Mouse (Mus musculus): Measurements from ENCODE around the gene E130114P18Rik. TPM values are rescaled to one million over a fixed set of nuclear protein-coding genes. Genes with fewer than 3 reads are reported as not detected.

Gene E130114P18Rik
- polyA plus RNA-seq, 1 experiment = 0.74 TPM

DNA sequence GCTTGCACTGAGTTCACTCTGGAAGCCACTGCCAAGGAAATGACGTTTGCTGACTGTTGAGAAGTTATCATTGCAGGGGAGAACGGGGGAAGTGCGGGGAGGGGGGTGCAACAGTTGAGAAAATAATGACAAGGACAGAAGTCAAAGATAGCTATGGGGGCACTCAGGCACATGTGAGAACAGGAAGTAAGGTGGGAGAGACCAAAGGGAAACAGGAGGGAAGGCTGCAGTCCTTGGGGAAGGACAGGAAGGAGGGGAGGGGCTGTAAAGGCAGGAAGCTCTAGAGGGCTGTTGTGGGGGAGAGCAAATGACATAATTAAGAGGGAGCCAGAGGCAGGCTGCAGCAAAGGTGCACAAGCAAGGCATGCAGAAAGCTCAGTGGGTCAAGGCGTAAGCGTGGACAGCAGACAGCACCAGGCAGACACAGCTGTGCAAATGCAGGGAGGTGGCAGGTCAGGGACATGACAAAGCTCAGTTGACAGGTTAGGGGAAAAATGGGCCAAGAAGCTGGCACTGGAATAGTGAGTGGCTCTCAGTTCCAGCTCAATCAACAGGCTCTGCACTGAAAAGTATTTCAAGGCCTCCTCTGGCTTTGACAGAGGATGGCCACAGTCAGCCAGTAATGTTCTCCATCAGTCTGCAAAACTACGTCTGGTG is 103.9 kb downstream of the E130114P18Rik start:
- no peaks in the 10 kb centered on the region for H3K4me1 ChIP-seq (ENCODE audit: control insufficient read depth, insufficient read depth, low read length)
- H3K27ac ChIP-seq (ENCODE audit: control insufficient read depth, insufficient read depth, low read depth, low read length) = no peak overlapping the region
- no peak overlapping the region for H3K4me3 ChIP-seq (ENCODE audit: control insufficient read depth, low read depth, low read length)
- TF ChIP-seq CTCF (IDR thresholded peaks at IDR 0.05; ENCODE audit: control insufficient read depth, insufficient read depth, insufficient replicate concordance, low read depth, low read length) (no peak), POLR2A (IDR thresholded peaks at IDR 0.05; ENCODE audit: control insufficient read depth, low read depth, low read length) (no peak)
- H3K27me3 ChIP-seq (ENCODE audit: control insufficient read depth, insufficient read depth, low read length) = no peaks in the 10 kb centered on the region
- H3K36me3 ChIP-seq (ENCODE audit: control insufficient read depth, insufficient read depth, low read length) = no peaks in the 10 kb centered on the region

- Histone ChIP-seq H3K4me3 (ENCODE audit: control insufficient read depth, low read depth, low read length) (no peak overlapping the region), H3K27ac (ENCODE audit: control insufficient read depth, insufficient read depth, low read depth, low read length) (no peak overlapping the region), H3K4me1 (ENCODE audit: control insufficient read depth, insufficient read depth, low read length) (no peaks in the 10 kb centered on the region), H3K27me3 (ENCODE audit: control insufficient read depth, insufficient read depth, low read length) (no peaks in the 10 kb centered on the region), H3K36me3 (ENCODE audit: control insufficient read depth, insufficient read depth, low read length) (no peaks in the 10 kb centered on the region)
- TF ChIP-seq POLR2A (IDR thresholded peaks at IDR 0.05; ENCODE audit: control insufficient read depth, low read depth, low read length) (no peak), CTCF (IDR thresholded peaks at IDR 0.05; ENCODE audit: control insufficient read depth, insufficient read depth, insufficient replicate concordance, low read depth, low read length) (no peak)
Observed at GRCm38 (mm10) chr4:97672501-97672900, 105.4 kb downstream of the E130114P18Rik start.

DNA sequence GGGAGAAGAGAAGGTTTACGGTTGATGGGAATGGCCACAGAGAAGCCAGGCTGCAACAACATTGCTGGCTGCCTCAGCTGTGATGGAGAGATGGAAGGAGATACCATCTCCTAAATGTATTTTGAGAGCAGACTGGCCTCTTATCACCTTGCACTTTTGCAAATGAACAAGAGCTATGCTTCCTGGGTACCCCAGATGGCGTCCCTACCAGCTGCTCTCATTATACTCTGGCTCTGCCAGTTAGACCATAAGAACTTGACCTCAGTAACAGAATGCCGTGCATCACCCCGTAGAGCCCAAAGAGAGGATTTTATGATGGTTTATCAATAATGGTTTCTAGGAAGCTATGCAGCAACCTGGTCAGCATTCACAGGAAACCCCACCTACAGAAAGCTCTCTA is 106.0 kb downstream of the E130114P18Rik start:
- H3K4me1 ChIP-seq (ENCODE audit: control insufficient read depth, insufficient read depth, low read length) = no peaks in the 10 kb centered on the region
- no peaks in the 10 kb centered on the region for H3K27me3 ChIP-seq (ENCODE audit: control insufficient read depth, insufficient read depth, low read length)
- TF ChIP-seq CTCF (IDR thresholded peaks at IDR 0.05; ENCODE audit: control insufficient read depth, insufficient read depth, insufficient replicate concordance, low read depth, low read length) (no peak), POLR2A (IDR thresholded peaks at IDR 0.05; ENCODE audit: control insufficient read depth, low read depth, low read length) (no peak)
- no peaks in the 10 kb centered on the region for H3K36me3 ChIP-seq (ENCODE audit: control insufficient read depth, insufficient read depth, low read length)
- no peak overlapping the region for H3K4me3 ChIP-seq (ENCODE audit: control insufficient read depth, low read depth, low read length)
- no peak overlapping the region for H3K27ac ChIP-seq (ENCODE audit: control insufficient read depth, insufficient read depth, low read depth, low read length)

GRCm38 (mm10) chr4:97670418-97670817 is 107.5 kb downstream of the E130114P18Rik start:
- Histone ChIP-seq H3K36me3 (ENCODE audit: control insufficient read depth, insufficient read depth, low read length) (no peaks in the 10 kb centered on the region), H3K27ac (ENCODE audit: control insufficient read depth, insufficient read depth, low read depth, low read length) (no peak overlapping the region)

DNA sequence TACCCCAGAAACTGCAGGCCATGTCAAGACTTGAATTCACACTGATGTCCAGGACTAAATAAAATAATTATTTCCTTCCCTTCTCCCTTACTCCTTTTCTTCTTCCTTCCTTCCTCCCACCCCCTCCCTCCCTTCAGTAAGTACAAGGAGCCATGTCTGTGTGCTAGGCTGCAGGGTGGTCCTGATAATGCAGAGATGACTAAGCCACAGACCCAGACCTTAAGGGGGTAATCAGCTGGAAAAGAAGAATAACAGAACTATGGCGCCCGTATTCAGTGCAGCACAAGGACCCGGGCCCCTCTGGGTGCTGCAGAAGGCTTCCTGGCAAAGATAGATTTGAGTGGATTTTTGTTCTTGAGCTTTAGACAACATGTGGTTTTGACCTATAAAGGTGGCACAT is 108.1 kb downstream of the E130114P18Rik start:
- no peaks in the 10 kb centered on the region for H3K4me1 ChIP-seq (ENCODE audit: control insufficient read depth, insufficient read depth, low read length)
- H3K27ac ChIP-seq (ENCODE audit: control insufficient read depth, insufficient read depth, low read depth, low read length) = no peak overlapping the region
- no peak overlapping the region for H3K4me3 ChIP-seq (ENCODE audit: control insufficient read depth, low read depth, low read length)
- no peaks in the 10 kb centered on the region for H3K27me3 ChIP-seq (ENCODE audit: control insufficient read depth, insufficient read depth, low read length)
- H3K36me3 ChIP-seq (ENCODE audit: control insufficient read depth, insufficient read depth, low read length) = no peaks in the 10 kb centered on the region
- no peak for TF ChIP-seq POLR2A (IDR thresholded peaks at IDR 0.05; ENCODE audit: control insufficient read depth, low read depth, low read length)
- TF ChIP-seq CTCF (IDR thresholded peaks at IDR 0.05; ENCODE audit: control insufficient read depth, insufficient read depth, insufficient replicate concordance, low read depth, low read length) = no peak

More at GRCm38 (mm10) chr4:97670418-97670817, 107.5 kb downstream of the E130114P18Rik start:
- H3K4me3 ChIP-seq (ENCODE audit: control insufficient read depth, low read depth, low read length) = no peak overlapping the region
- H3K4me1 ChIP-seq (ENCODE audit: control insufficient read depth, insufficient read depth, low read length) = no peaks in the 10 kb centered on the region
- no peaks in the 10 kb centered on the region for H3K27me3 ChIP-seq (ENCODE audit: control insufficient read depth, insufficient read depth, low read length)
- TF ChIP-seq POLR2A (IDR thresholded peaks at IDR 0.05; ENCODE audit: control insufficient read depth, low read depth, low read length) = no peak
- no peak for TF ChIP-seq CTCF (IDR thresholded peaks at IDR 0.05; ENCODE audit: control insufficient read depth, insufficient read depth, insufficient replicate concordance, low read depth, low read length)

DNA sequence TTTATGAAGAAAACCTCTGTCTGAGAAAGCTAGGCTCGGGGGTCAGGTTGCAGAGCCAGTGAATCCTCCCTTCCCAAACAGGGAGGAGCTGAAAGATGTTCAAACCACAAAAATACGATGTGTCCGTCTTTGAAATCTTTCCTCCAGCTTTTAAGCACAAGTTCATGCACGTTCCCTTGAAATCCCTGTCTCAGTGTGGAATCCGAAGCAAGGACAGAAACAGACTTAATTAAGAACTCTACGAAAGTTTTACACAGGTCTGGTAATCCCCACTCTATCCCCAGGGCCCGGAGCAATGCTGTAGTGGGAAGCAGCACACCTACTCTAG is 112.5 kb downstream of the E130114P18Rik start:
- H3K27me3 ChIP-seq (ENCODE audit: control insufficient read depth, insufficient read depth, low read length) = no peaks in the 10 kb centered on the region
- no peak for TF ChIP-seq POLR2A (IDR thresholded peaks at IDR 0.05; ENCODE audit: control insufficient read depth, low read depth, low read length)
- no peak for TF ChIP-seq CTCF (IDR thresholded peaks at IDR 0.05; ENCODE audit: control insufficient read depth, insufficient read depth, insufficient replicate concordance, low read depth, low read length)
- no peaks in the 10 kb centered on the region for H3K36me3 ChIP-seq (ENCODE audit: control insufficient read depth, insufficient read depth, low read length)
- no peak overlapping the region for H3K4me3 ChIP-seq (ENCODE audit: control insufficient read depth, low read depth, low read length)
- H3K4me1 ChIP-seq (ENCODE audit: control insufficient read depth, insufficient read depth, low read length) = peaks cover 3% of the 10 kb centered on the region; the same call in 1 of the 2 replicates
- no peak overlapping the region for H3K27ac ChIP-seq (ENCODE audit: control insufficient read depth, insufficient read depth, low read depth, low read length)

DNA sequence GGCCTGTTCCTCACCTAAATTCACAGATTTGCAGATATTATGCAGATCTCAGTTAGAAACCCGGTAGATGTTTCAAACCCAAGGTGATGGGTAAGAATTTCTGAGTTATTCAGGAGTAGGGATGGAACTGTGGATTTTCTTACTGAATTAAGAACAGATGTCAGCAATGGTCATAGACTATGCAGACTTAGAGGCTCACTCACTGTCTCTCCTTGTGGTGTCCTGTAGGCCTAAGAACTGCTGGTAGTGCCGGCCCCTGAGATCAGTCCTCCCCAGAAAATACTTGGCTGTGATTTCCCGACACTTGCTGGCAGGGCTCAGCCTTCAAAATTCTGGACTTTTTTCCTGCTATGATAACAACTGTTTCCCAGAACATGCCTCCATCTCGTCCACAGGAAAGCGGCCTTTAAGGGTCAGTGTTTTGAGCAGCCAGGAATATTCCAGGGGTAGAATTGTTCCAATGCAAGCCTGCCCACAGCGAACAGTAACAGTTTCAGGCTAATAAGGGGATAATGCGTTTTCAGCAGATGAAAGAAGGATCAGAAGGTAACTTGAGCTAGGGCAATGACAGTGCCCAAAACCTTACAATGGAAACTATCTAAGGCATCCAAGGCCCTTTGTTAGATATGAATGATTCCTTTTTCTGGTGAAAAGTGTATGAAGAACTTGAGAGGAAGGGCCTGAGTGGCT is 113.0 kb downstream of the E130114P18Rik start:
- H3K27ac ChIP-seq (ENCODE audit: control insufficient read depth, insufficient read depth, low read depth, low read length) = no peak overlapping the region
- H3K4me1 ChIP-seq (ENCODE audit: control insufficient read depth, insufficient read depth, low read length) = peaks cover 3% of the 10 kb centered on the region; the same call in 1 of the 2 replicates
- no peaks in the 10 kb centered on the region for H3K36me3 ChIP-seq (ENCODE audit: control insufficient read depth, insufficient read depth, low read length)
- H3K4me3 ChIP-seq (ENCODE audit: control insufficient read depth, low read depth, low read length) = no peak overlapping the region
- H3K27me3 ChIP-seq (ENCODE audit: control insufficient read depth, insufficient read depth, low read length) = no peaks in the 10 kb centered on the region
- no peak for TF ChIP-seq POLR2A (IDR thresholded peaks at IDR 0.05; ENCODE audit: control insufficient read depth, low read depth, low read length)
- no peak for TF ChIP-seq CTCF (IDR thresholded peaks at IDR 0.05; ENCODE audit: control insufficient read depth, insufficient read depth, insufficient replicate concordance, low read depth, low read length)
